Mouse (Mus musculus) CD4-positive, CD25-positive, alpha-beta regulatory T cell, adult 9 weeks (primary cell): ENCODE data around the gene Sema4d. TPM values are rescaled to one million over a fixed set of nuclear protein-coding genes. Genes with fewer than 3 reads are reported as not detected.

ENCODE experiments used
- polyA plus RNA-seq: library from polyadenylated mRNA; unstranded; fragments of 100-300 nt; shearing (Covaris generic); gene quantifications from one replicate; pipeline ENCODE4 v1.2.1, GENCODE M21; 2017

Sema4d gene
- polyA plus RNA-seq: 130 TPM

GRCm38 (mm10) chr13:51793425-51793891 lies at the start of gene Sema4d:
Gene Sema4d, minus strand, starts transcription at chr13:51793747.

GRCm38 (mm10) chr13:51651408-51652064 lies 142.0 kb downstream of the Sema4d start, which contains the start of gene Secisbp2:
Gene Secisbp2, plus strand, starts transcription at chr13:51651697.

GRCm38 (mm10) chr13:51644829-51645789 lies 148.4 kb downstream of the Sema4d start, which contains the start of gene Cks2:
Gene Cks2, plus strand, starts transcription at chr13:51645232.

Other genes starting within 250 kb of the Sema4d start
- gene Shc3, start 224.3 kb downstream of the Sema4d start, polyA plus RNA-seq: not detected
- gene Cks2, start 148.5 kb downstream of the Sema4d start, polyA plus RNA-seq: 32.6 TPM
- 50.3 TPM for gene Secisbp2, start 142.1 kb downstream of the Sema4d start, polyA plus RNA-seq
- gene Gadd45g, start 52.9 kb upstream of the Sema4d start, polyA plus RNA-seq: 35.9 TPM